10 mouse cellular contexts compared by ENCODE assay signal in genomic region chr16:24391901-24392300, GRCm38 (mm10). TPM values are rescaled to one million over a fixed set of nuclear protein-coding genes. Genes with fewer than 3 reads are reported as not detected.
DNase-seq lines count a peak whose midpoint lies in the region; ATAC-seq lines count a peak whose summit lies in the region.
"Had no signal": no experiment of that assay in that cellular context is flagged by ENCODE, and none has a peak within 500 bp of the region (broad histone marks: within the 10 kb centered on the region; RNA-seq: fewer than 3 reads in every experiment).

No protein-coding gene starts in this region.

- H3K27me3 ChIP-seq in heart, embryonic 13.5 days (replicated peaks): no peaks in the 10 kb centered on the region
- peaks cover 51% of the 10 kb centered on the region for H3K27me3 ChIP-seq in megakaryocyte, embryonic 14.5 days (replicated peaks)
- no peaks in the 10 kb centered on the region for H3K27me3 ChIP-seq in limb, embryonic 12.5 days

- H3K4me1 ChIP-seq in heart, embryonic 13.5 days: peaks cover 41% of the 10 kb centered on the region
- H3K4me1 ChIP-seq in megakaryocyte, embryonic 14.5 days: peaks cover 16% of the 10 kb centered on the region
- peaks cover 38% of the 10 kb centered on the region for H3K4me1 ChIP-seq in limb, embryonic 12.5 days (replicated peaks)

- intact Hi-C loops in heart, postnatal 36 days (cut with DNase I): loop anchor here (2.0 to 10.0 kb wide), 2 partner anchors 93 to 667 kb away; no protein-coding TSS in a partner anchor

- peak overlapping the region; percentile 99; the same call in 1 of the 2 replicates for H3K27ac ChIP-seq in heart, embryonic 13.5 days (replicated peaks)
- peak overlapping the region; percentile 99 for H3K27ac ChIP-seq in limb, embryonic 12.5 days

- peak overlapping the region; percentile 86 for H3K4me2 ChIP-seq in heart, embryonic 13.5 days
- peak overlapping the region; percentile 79; the same call in 1 of the 2 replicates for H3K4me2 ChIP-seq in limb, embryonic 12.5 days

- peaks cover 5% of the 10 kb centered on the region; the same call in 1 of the 2 replicates for H3K9me3 ChIP-seq in heart, embryonic 13.5 days
- H3K9me3 ChIP-seq in megakaryocyte, embryonic 14.5 days: peaks cover 19% of the 10 kb centered on the region
- H3K9me3 ChIP-seq in limb, embryonic 12.5 days: no peaks in the 10 kb centered on the region

- 86% methylated on average over 7 of the region's 7 CpGs for WGBS in heart, embryonic 13.5 days
- whole genome bisulfite sequencing in limb, embryonic 12.5 days: 92% methylated on average over 7 of the region's 7 CpGs

- no peak for DNase-seq in heart, postnatal 36 days
- DNase-seq in ovary, postnatal 36 days (ENCODE audit: low spot score): no peak
- no peak for DNase-seq in thymus, postnatal 10 days (ENCODE audit: low spot score in 2 of 2)
- no peak for DNase-seq in layer of hippocampus, adult 8-10 months (ENCODE audit: low spot score in 2 of 2)
- DNase-seq: cerebellum, adult 11 months had no signal

- H3K36me3 ChIP-seq in heart, embryonic 13.5 days: no peaks in the 10 kb centered on the region
- H3K36me3 ChIP-seq in megakaryocyte, embryonic 14.5 days (replicated peaks; ENCODE audit: low read length): no peaks in the 10 kb centered on the region
- no peaks in the 10 kb centered on the region for H3K36me3 ChIP-seq in limb, embryonic 12.5 days

- H3K9ac ChIP-seq in heart, embryonic 13.5 days: peak overlapping the region; percentile 98; the same call in 1 of the 2 replicates
- H3K9ac ChIP-seq in limb, embryonic 12.5 days (replicated peaks): no peak overlapping the region

- H3K4me3 ChIP-seq in heart, embryonic 13.5 days: no peak overlapping the region
- peak overlapping the region; percentile 48 for H3K4me3 ChIP-seq in megakaryocyte, embryonic 14.5 days (replicated peaks)
- no peak overlapping the region for H3K4me3 ChIP-seq in limb, embryonic 12.5 days (replicated peaks)

- ATAC-seq in heart, embryonic 13.5 days (ENCODE audit: extremely low read depth, insufficient number of reproducible peaks, low FRiP score, low TSS enrichment): no peak
- ATAC-seq in megakaryocyte, adult 5-6 weeks (ENCODE audit: poor library complexity, severe bottlenecking): no peak
- no peak for ATAC-seq in limb, embryonic 12.5 days (ENCODE audit: insufficient number of reproducible peaks, insufficient read depth, low FRiP score, low TSS enrichment, low read depth)
- ATAC-seq: hindbrain, postnatal 0 days had no signal

RNA-seq across cellular contexts. Expression of gene Lpp, which starts 1.4 kb away (rescaled TPM):
- polyA plus RNA-seq in heart, embryonic 13.5 days (2015; fragmentation: Nextera tagmentation; extraction: Ambion mirVana): 37.9 and 39.8 TPM in 2 replicates
- 10 to 100 TPM; 29.5 to 32.5 TPM for total RNA-seq in heart, postnatal 36 days (2021)
- 0.09 and 0.94 TPM in 2 replicates for polyA plus RNA-seq in megakaryocyte, embryonic 14.5 days (2012; ENCODE audit: insufficient read depth, low replicate concordance)
- total RNA-seq in megakaryocyte, adult 5-6 weeks (2015): 5.1 and 5.3 TPM in 2 replicates
- 3.1 and 3.7 TPM in 2 replicates for total RNA-seq in megakaryocyte, adult 5-6 weeks (2017)
- 39.4 and 40.3 TPM in 2 replicates for polyA plus RNA-seq in limb, embryonic 12.5 days (2016; fragmentation: Nextera tagmentation; extraction: Ambion mirVana)
- total RNA-seq in layer of hippocampus, adult 8-10 months (2022): 10 to 100 TPM in 2 of 4 experiments, 1 to 10 TPM in 2; 8.3 to 12.0 (median 10.4) TPM
